Mouse (Mus musculus): ENCODE data around the gene Cdk11b.
"Not testable (repeated sequence)": the region's sequence is repeated elsewhere in the genome, so short reads cannot be mapped to it uniquely, and the experiment has no call there.

The Cdk11b gene

GRCm38 (mm10) chr4:155666903-155667302, 42.2 kb downstream of the Cdk11b start:
- DNase-seq (ENCODE audit: low read depth, low spot score) = no peak

DNA sequence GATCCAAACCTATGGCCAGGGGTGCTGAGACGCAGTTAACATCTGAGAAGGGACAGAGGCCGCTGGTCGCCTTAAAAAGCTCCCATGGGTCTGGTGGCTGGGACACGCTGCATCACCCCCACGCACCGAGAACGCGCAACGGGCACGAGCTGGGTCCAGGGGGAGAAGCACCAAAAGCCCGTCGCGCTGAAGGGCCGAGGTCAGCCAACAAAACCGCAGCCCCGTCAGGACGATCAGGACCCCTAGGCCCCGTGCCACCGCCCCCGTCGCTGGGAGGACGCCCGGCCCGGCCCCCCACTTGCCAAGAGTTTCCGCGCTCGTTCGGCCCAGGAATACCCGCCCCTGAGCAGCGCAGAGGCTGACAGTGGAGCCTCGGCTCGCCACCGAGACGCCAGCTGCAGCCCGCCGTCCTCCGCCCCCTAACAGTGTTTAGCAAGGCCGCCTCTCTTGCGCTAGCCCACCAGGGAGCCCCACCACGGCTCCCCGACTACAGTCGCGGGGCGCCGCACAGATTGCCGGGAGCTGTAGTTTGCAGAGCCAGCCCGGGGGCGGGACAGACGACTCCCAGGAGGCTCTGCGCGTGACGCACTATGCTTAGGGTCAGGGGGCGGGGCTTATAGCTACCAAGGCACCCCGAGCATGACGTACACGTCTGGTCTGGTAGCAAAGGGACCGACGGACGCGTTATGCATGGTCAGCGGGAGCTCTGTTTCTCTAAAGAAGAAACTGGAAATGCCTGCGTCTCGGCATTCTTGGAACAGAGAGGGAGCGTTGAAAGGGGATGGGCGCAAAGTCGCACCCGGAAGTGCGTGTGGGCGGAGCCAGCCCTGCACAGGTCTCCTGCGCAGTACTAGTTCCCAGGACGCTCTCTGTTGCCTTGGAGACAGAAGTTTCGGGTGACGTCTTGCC, 44.3 kb downstream of the Cdk11b start, which contains the start of gene Mib2:
Gene Mib2, minus strand, starts transcription at position 510 of the 909 bp plus-strand sequence.
- DNase-seq (ENCODE audit: low read depth, low spot score) = peak; percentile 98

DNA sequence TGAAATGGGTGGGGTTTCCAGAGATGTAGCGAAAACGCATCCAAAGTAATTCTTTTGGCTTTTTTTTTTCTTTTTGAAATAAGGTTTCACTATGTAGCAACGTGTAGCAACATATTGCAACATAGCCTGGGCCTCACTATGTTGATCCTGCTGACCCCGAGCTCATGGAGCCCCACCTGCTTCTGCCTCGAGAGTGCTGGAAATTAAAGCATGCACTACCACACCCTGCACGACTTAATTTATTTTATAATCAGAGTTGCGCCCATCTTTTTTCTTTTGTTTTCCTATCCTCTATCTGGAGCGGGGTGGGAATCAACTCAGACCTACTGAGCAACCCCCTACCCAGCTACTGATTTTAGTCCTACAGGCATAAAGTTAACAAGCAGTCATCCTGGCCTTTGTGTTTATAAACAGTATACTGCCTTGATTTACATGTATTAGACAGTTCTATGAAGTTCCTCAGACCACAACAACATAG, 45.0 kb downstream of the Cdk11b start:
- DNase-seq (ENCODE audit: low read depth, low spot score) = no peak

DNA sequence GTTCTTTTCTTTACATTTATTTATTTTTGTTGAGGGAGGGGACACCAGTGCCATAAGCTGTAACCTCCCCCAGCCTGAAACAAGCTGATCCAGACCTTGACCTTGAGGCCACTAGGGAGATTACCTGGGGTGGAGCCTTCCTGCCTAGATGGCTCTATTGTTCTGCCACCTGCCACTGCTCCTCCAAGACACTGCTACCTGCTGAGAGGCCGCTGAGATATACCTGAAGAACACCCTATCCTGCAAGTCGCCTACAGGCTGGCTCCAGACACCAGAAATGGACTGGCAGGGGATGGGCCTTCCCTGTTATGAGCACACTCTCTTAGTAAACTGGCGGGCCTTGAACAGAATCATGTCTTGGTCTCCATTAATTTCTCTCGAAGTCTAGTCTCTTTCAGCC, 45.6 kb downstream of the Cdk11b start:
- DNase-seq (ENCODE audit: low read depth, low spot score) = peak; percentile 93

DNA sequence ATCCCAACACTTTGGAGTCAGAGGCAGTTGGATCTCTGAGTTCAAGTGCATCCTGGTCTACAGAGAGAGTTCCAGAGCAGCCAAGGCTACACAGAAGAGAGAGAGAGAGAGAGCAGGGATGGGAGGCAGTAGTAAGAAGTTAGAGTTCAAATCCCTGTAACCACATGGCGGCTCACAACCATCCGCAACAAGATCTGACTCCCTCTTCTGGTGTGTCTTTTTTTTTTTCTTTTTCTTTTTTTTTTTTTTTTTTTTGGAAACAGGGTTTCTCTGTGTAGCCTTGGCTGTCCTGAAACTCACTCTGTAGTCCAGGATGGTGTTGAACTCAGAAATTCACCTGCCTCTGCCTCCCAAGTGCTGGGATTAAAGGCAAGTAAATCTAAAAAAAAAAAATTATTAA, 47.4 kb downstream of the Cdk11b start:
- no peak for DNase-seq (ENCODE audit: low read depth, low spot score)

DNA sequence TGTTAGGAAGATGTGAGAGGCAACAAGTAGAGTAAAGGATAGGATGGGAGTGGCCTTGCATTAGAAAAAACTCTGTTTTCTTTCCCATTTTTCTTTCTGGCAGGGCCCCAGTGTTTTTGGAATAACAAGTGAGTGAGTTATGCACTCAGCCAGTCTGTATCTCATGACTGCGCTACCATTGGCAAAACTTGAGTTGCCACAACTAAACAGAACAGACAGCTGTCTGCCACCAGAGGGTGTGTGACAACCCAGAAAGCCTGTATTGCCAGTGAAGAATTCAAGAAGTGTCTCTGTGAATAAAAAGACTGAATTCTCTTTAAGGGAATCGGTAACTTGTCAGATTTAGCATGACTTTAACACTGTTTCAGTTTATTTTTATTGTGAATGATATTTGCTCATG, 51.3 kb downstream of the Cdk11b start:
- no peak for DNase-seq (ENCODE audit: low read depth, low spot score)

GRCm38 (mm10) chr4:155683670-155684277, 59.1 kb downstream of the Cdk11b start:
- not testable (repeated sequence) for DNase-seq (ENCODE audit: low read depth, low spot score)

DNA sequence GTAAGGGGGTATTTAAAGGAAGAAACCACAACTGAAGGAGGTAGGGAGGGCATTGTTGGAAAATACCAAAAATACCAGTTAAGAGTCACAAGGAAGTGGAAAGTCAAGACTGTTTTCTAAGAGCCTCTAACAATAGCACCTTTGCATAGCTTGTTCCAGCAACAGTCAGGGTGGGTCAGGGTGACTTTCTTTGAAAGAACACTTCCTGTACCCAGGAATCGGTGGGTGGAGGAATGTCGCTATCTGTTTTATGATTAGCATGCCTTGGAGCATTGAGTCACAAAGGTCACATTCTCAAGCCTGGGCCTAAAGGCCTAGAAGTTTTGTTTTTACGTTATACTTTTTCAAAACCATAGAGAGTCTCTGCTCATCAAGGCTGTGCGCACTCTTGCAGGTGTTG, 63.1 kb downstream of the Cdk11b start:
- DNase-seq (ENCODE audit: low read depth, low spot score) = not testable (repeated sequence)

DNA sequence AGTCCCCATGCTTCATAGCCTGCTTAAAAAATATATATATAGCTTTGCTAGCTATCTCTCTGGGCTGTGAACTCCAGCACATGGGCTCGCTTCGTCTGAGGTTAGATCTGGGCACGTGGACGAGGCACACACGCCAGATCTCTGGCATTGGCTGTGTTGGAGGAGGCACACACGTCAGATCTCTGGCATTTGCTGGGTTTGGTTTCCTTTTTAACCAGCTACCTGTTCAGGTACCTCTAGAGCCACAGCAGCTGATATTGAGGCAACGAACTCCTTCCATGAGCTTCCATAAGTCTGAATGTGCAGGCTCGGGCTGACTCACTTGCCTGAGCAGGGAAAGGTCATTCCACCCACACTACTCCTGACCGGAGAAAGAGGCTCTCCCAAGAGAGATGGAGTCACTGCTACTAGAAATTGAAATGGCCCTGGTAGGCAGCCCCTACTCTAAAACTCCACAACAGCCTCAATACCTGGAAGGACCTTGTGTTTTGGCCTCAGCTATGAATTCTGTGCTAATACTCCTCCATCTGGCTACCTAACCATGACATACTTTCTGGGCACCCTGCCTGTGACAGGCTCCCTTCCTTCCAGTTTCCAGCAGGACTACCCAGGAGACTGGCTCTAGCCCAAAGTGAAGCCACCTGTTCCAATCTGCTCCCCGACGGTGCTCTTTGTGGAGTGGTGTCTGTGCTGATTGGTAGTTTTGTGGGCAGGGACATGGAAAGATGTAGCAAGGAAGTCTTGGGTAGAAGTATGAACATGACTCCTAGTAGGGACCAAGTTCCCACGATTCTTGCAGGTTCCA, 66.1 kb downstream of the Cdk11b start:
- DNase-seq (ENCODE audit: low read depth, low spot score) = no peak

DNA sequence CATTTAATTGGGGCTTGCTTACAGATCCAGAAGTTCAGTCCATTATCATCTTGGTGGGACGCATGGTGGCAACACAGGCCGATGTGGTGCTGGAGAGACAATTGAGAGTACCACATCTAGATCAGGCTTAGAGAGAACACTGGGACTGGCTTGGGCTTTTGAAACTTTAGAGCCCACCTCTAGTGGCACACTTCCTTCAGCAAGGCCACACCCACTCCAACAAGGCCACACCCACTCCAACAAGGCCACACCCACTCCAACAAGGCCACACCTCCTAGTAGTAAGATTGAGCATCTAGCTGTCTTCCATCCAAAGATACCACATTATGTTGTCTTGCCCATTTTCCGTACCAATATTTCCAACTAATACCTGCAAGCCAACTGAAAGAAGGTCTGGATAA, 67.8 kb downstream of the Cdk11b start:
- peak; percentile 50 for DNase-seq (ENCODE audit: low read depth, low spot score)

- DNase-seq (ENCODE audit: low read depth, low spot score) = peak; percentile 60
These were observed 69.4 kb downstream of the Cdk11b start, which contains the start of gene Fndc10 for GRCm38 (mm10) chr4:155694111-155694481. Fndc10 (plus strand) TSS chr4:155694342.

- DNase-seq (ENCODE audit: low read depth, low spot score) = peak; percentile 74
These were observed 70.1 kb downstream of the Cdk11b start for GRCm38 (mm10) chr4:155694482-155695401.

DNA sequence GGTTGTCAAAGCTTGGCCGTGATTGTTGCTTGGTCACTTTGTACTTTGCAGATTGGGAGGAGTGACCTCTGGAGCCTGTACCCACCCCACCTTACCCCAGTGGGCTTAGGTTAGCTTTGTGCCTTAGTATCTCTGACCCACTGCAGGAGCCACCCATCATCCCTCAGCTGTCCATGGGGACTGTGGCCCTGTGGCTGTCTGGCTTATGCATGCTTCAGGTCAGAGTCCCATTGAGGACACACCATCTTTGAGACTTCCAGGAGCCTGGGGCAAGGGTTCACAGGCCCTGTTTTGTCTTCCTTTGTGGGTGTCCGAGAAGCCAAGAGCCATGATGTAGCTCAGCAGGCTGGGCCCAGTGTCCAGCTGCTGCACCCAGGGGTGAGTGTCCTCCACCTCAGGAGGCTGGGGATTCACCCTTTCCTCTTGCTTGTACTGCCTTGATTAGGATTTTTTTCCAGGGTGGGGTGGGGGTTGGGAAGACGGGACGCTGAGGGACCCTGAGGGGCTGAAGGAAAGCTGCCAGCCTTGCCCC, 70.9 kb downstream of the Cdk11b start:
- no peak for DNase-seq (ENCODE audit: low read depth, low spot score)

DNA sequence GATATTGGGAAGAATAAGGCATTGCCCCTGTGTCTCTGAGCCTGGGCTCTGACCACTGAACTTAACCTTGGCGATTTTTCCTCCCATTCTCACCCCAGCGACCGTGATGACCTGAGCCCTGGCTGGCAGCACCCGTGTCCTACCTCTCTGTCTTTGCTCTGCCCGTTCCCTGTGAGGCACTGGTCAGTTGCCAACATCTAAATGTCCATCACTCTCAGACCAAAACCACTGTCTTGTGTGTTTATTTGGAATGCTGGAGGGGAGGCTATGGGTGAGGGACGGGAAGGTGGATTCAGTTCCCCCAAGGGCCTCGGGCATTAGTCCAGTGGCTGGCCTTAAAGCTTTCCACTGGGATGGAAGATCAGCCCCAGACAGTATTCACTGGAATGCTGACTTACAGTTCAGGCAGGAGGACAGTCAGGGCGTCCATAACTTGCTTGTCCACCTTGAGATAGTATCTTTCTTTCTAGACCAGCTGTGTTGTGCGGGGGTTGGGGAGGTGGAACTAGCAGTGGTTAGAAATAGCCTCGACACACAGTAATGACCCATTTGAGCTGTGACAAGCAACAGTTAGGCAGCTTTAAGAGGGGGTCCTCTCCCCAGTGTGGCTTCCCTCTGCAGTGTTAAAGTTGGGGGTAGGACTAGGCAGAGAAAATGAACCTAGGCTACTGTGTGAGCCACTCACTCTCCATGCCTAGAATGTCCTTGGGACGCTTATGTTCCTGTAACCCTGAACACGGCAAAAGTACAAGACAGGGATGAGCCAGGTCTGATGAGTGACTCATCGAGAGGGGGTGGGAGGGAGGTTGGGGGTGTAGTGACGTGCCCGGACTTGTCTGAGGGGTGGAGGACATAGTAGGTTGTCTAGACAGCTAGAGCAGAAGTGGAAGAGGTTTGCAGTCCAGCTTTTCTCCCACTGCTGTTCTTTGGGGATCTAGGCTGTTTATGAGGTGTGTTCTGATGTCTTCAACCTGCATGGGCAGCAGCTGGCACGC, 71.9 kb downstream of the Cdk11b start:
- peak; percentile 82 for DNase-seq (ENCODE audit: low read depth, low spot score)
